Mouse (Mus musculus): ENCODE data around the gene Mrps10. TPM values are rescaled to one million over a fixed set of nuclear protein-coding genes. Genes with fewer than 3 reads are reported as not detected.

Gene Mrps10
- 20.6 and 23.0 TPM in 2 replicates for polyA plus RNA-seq (2012; rRNA removed)

GRCm38 (mm10) chr17:47368401-47369086 lies at the start of gene Mrps10:
Mrps10 (plus strand) TSS chr17:47368887.

GRCm38 (mm10) chr17:47385145-47385544 lies 16.5 kb downstream of the Mrps10 start, which contains the start of gene Guca1b:
Guca1b (plus strand) TSS chr17:47385393.

GRCm38 (mm10) chr17:47400451-47400850 lies 31.8 kb downstream of the Mrps10 start, which contains the start of gene Guca1a:
Guca1a (minus strand) TSS chr17:47400584.

Other genes starting within 250 kb of the Mrps10 start
- gene Guca1b, start 16.5 kb downstream of the Mrps10 start, polyA plus RNA-seq (2012; rRNA removed) = 0.37 TPM in 2 replicates
- gene Guca1a, start 31.7 kb downstream of the Mrps10 start, polyA plus RNA-seq (2012; rRNA removed) = 0.59 and 0.90 TPM in 2 replicates
- gene AI661453, start 67.7 kb downstream of the Mrps10 start, polyA plus RNA-seq (2012; rRNA removed) = 0.46 and 0.55 TPM in 2 replicates
- 0.57 and 0.89 TPM in 2 replicates for gene 1700001C19Rik, start 68.5 kb downstream of the Mrps10 start, polyA plus RNA-seq (2012; rRNA removed)
- gene Taf8, start 133.4 kb downstream of the Mrps10 start, polyA plus RNA-seq (2012; rRNA removed) = 15.4 and 16.7 TPM in 2 replicates
- gene Ccnd3, start 136.2 kb downstream of the Mrps10 start, polyA plus RNA-seq (2012; rRNA removed) = 179 and 198 TPM in 2 replicates
- gene Bysl, start 242.6 kb downstream of the Mrps10 start, polyA plus RNA-seq (2012; rRNA removed) = 10.9 and 12.9 TPM in 2 replicates
- 21.0 and 24.1 TPM in 2 replicates for gene Med20, start 242.7 kb downstream of the Mrps10 start, polyA plus RNA-seq (2012; rRNA removed)
- gene Gm20517, start 242.7 kb downstream of the Mrps10 start, polyA plus RNA-seq (2012; rRNA removed) = 0.83 and 1.2 TPM in 2 replicates